Mouse (Mus musculus) liver, embryonic 16.5 days (tissue): Measurements from ENCODE around the gene Clk4. TPM values are rescaled to one million over a fixed set of nuclear protein-coding genes. Genes with fewer than 3 reads are reported as not detected.

Experiments used
- ATAC-seq: fragments of 200-750 bp; cut with Nextera tagmentation; 2 replicates; pipeline ENCODE4 v1.8.0; 2017; ENCODE audit warnings: low read depth, mild to moderate bottlenecking, moderate number of reproducible peaks, moderate library complexity
- H3K27ac ChIP-seq: fragments of 300-500 bp; sonication (generic); 2 replicates; pipeline ENCODE4 v1.5.1; 2014; ENCODE audit warnings: mild to moderate bottlenecking, low read length
- H3K27me3 ChIP-seq: fragments of 300-500 bp; sonication (generic); 2 replicates; pipeline ENCODE4 v1.6.1; 2014; ENCODE audit warnings: low read depth, low read length, mixed read lengths; ENCODE audit not compliant: control insufficient read depth, insufficient read depth
- H3K36me3 ChIP-seq: fragments of 300-500 bp; sonication (generic); 2 replicates; pipeline ENCODE4 v1.6.1; 2014; ENCODE audit warnings: mild to moderate bottlenecking; ENCODE audit not compliant: control insufficient read depth, insufficient read depth
- H3K4me1 ChIP-seq: fragments of 300-500 bp; sonication (generic); 2 replicates; pipeline ENCODE4 v1.6.1; 2014; ENCODE audit warnings: low read depth, low read length, mixed read lengths; ENCODE audit not compliant: control insufficient read depth
- H3K4me2 ChIP-seq: fragments of 300-500 bp; sonication (generic); 2 replicates; pipeline ENCODE4 v1.6.1; 2014; ENCODE audit warnings: low read depth, low read length, mixed read lengths
- H3K4me3 ChIP-seq: fragments of 300-500 bp; sonication (generic); 2 replicates; pipeline ENCODE4 v1.5.1; 2014; ENCODE audit warnings: low read depth, mild to moderate bottlenecking, low read length
- H3K9ac ChIP-seq: fragments of 300-500 bp; sonication (generic); 2 replicates; pipeline ENCODE4 v1.6.1; 2014; ENCODE audit warnings: low read depth, low read length
- H3K9me3 ChIP-seq: fragments of 300-500 bp; sonication (generic); replicated peaks from 2 replicates; pipeline ENCODE4 v1.6.1; 2016; ENCODE audit warnings: low read length; ENCODE audit not compliant: control insufficient read depth
- WGBS: fragments of 180-500 bp; shearing (Covaris S2); extraction: QIAGEN DNeasy Blood & Tissue Kit; methylation state at CpG from one replicate; pipeline ENCODE4 v1.1.7; 2014; ENCODE audit not compliant: insufficient replicate concordance; 5-methylcytosine and 5-hydroxymethylcytosine counted together
- polyA plus RNA-seq: library from polyadenylated mRNA; unstranded; fragments of >200 nt; fragmentation: Nextera tagmentation; extraction: Ambion mirVana; gene quantifications from 2 replicates; pipeline ENCODE4 v1.2.1, GENCODE M21; 2015

Gene Clk4
- polyA plus RNA-seq, 1 experiment from 2014 or later, result 58.7 TPM

DNA sequence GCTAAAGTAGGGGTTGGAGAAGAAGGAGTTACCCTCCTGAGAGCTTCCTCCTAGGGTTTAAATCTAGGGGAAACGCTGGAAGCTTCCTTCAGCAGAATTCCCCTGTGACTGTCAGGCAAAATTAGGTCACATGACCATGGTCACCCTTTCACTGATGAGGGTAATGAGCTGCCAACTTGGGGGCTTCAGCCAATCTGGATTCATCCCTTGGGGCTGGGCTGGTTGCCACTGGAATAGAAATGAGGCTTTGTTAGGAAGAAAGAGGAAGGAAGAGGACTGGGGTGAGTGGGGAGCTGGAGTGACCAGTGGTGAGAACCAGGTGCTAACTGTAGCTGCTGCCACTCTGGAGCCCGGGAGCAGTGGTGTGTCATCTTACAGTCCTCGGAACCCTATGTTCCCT is 34.2 kb downstream of the Clk4 start:
- 58% methylated on average over 3 of the region's 3 CpGs for WGBS
- no peaks in the 10 kb centered on the region for H3K36me3 ChIP-seq

DNA sequence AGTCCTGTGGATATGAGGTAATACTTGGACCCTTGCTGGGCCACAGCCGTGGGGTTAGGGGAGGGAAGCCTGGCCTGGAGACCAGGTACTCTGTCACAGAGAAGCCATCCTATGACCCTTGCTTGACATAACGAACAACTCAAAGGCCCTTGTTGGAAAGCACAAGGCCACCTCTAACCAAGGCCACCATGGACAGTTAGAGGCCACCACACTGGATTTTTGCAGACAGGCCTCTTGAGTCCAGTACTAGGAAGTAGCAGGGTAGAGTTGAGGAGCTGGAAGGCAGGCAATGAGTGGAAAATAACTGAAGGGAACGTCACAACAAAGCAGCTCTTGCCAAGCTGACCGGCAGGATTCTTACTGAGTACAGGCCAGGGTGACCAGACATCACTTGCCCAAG is 37.2 kb downstream of the Clk4 start:
- no peak overlapping the region for H3K4me3 ChIP-seq
- H3K9me3 ChIP-seq, result no peaks in the 10 kb centered on the region
- no peak overlapping the region for H3K27ac ChIP-seq
- H3K9ac ChIP-seq, result no peak overlapping the region
- no peak overlapping the region for H3K4me2 ChIP-seq
- no peaks in the 10 kb centered on the region for H3K27me3 ChIP-seq
- WGBS, result 61% methylated on average over 4 of the region's 4 CpGs
- ATAC-seq, result no peak
- no peaks in the 10 kb centered on the region for H3K36me3 ChIP-seq
- no peaks in the 10 kb centered on the region for H3K4me1 ChIP-seq

More for the DNA sequence above, 34.2 kb downstream of the Clk4 start:
- no peak for ATAC-seq
- Histone ChIP-seq H3K4me3 (no peak overlapping the region), H3K27me3 (peaks cover 11% of the 10 kb centered on the region), H3K4me1 (no peaks in the 10 kb centered on the region), H3K27ac (no peak overlapping the region), H3K4me2 (no peak overlapping the region), H3K9ac (no peak overlapping the region), H3K9me3 (no peaks in the 10 kb centered on the region)

- Histone ChIP-seq H3K4me2 (no peak overlapping the region), H3K9ac (no peak overlapping the region), H3K4me3 (no peak overlapping the region), H3K27ac (no peak overlapping the region), H3K36me3 (no peaks in the 10 kb centered on the region), H3K9me3 (no peaks in the 10 kb centered on the region), H3K27me3 (no peaks in the 10 kb centered on the region), H3K4me1 (no peaks in the 10 kb centered on the region)
- ATAC-seq, result no peak
- 61% methylated on average over 5 of the region's 5 CpGs for WGBS
Observed at GRCm38 (mm10) chr11:51302396-51302795, 40.9 kb downstream of the Clk4 start.

DNA sequence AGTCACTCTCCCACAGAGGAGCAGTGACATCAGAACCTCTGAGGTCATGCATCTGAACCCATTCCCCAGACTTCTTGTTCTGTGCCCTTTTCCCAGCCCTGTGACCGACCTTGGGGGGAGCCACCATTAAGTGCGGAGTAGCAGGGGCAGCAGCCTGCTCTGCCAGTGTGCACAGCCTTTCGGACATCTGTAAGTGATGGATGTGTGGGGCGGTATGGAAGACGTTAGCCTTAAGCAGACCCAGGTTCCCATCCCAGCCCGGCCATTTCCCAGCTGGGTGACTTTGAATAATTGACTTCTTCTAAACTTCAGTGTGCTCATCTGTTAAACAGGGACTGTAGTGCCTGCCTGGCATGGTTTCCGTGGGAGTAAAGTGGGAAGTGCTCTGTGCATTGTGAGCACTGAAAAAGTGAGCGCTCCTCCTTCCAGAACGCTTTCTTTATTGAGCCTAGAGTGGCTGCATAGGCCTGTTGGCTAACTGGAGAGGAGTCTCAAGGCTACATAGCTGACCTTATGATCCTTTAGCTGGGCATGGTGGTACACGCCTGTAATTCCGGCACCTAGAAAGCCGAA is 42.5 kb downstream of the Clk4 start:
- Histone ChIP-seq H3K4me3 (no peak overlapping the region), H3K36me3 (no peaks in the 10 kb centered on the region), H3K4me1 (no peaks in the 10 kb centered on the region), H3K27me3 (no peaks in the 10 kb centered on the region), H3K4me2 (no peak overlapping the region), H3K27ac (no peak overlapping the region), H3K9ac (no peak overlapping the region), H3K9me3 (no peaks in the 10 kb centered on the region)
- 68% methylated on average over 12 of the region's 12 CpGs for WGBS
- ATAC-seq, result no peak

GRCm38 (mm10) chr11:51308306-51308705 is 46.8 kb downstream of the Clk4 start:
- no peak for ATAC-seq
- H3K27ac ChIP-seq, result no peak overlapping the region
- no peak overlapping the region for H3K4me3 ChIP-seq
- H3K36me3 ChIP-seq, result no peaks in the 10 kb centered on the region
- 21% methylated on average over 5 of the region's 5 CpGs for WGBS
- no peak overlapping the region for H3K9ac ChIP-seq
- no peak overlapping the region for H3K4me2 ChIP-seq
- H3K27me3 ChIP-seq, result no peaks in the 10 kb centered on the region
- H3K9me3 ChIP-seq, result no peaks in the 10 kb centered on the region
- H3K4me1 ChIP-seq, result no peaks in the 10 kb centered on the region

- WGBS, result 63% methylated on average over 8 of the region's 8 CpGs
- Histone ChIP-seq H3K9me3 (no peaks in the 10 kb centered on the region), H3K9ac (no peak overlapping the region), H3K4me3 (no peak overlapping the region), H3K36me3 (no peaks in the 10 kb centered on the region), H3K4me2 (no peak overlapping the region), H3K27me3 (no peaks in the 10 kb centered on the region), H3K4me1 (no peaks in the 10 kb centered on the region), H3K27ac (no peak overlapping the region)
- ATAC-seq, result no peak
Observed at GRCm38 (mm10) chr11:51311846-51312245, 50.3 kb downstream of the Clk4 start.

DNA sequence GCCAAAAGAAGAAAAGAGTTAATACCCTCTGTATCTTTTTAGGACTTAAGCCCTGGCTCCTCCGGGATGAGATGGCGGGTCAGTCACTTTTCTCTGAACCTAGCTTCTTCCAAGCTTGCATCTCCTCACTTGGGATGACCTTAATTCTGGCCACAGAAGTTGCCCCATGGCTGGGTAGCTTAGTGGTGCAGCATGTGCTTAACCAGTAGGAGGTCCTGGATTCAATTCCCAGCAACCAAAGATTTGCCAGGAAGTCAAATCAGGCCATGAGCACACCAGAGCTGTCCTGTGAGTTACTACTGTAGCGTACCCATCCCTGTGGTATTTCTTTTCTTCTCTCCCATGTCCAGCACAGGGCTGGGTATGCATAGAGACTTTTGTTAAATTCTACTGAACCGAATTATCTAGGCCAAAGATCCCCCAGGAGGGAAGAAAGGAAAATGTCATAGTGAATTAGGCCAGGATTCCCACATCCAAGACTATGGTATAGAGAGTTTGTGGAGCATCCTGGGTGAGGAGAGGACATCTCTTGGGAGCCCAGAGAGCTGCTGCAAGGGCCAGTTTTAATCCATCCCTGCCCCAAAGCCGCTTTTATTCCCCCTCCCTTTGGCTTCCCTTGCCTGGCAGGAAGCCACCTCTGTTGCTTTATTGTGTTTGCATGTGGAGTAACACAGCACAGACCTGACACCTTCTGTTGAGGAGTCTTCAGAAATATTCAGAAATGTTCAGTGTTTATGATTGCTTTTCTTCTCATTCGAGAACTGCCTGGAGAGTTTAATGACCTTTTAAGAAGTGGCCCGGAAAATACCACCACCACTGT is 54.7 kb downstream of the Clk4 start:
- Histone ChIP-seq H3K9me3 (no peaks in the 10 kb centered on the region; the same call in 1 of the 2 replicates), H3K27ac (no peak overlapping the region), H3K4me3 (no peak overlapping the region), H3K4me1 (no peaks in the 10 kb centered on the region), H3K27me3 (no peaks in the 10 kb centered on the region), H3K9ac (no peak overlapping the region), H3K4me2 (no peak overlapping the region), H3K36me3 (no peaks in the 10 kb centered on the region)
- WGBS, result 63% methylated on average over 7 of the region's 7 CpGs
- ATAC-seq, result no peak

DNA sequence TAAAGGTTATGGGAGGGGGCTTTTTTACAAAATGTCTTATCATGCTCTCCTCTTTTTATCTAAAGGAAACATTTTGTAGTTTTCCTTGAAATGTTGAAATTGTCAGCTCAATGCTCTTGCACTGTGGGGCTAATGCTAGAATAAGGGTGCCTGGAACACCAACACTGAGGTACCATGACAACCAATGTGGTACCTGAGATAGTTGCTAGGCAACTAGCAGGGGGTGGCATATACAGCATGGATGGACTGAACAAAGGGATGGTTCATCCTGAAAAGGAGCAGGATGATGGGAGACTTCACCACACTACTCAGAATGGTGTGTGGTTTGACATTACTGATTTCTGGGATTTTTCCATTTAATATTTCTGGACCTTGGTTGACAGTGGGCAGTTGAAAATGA is 59.1 kb downstream of the Clk4 start:
- Histone ChIP-seq H3K36me3 (no peaks in the 10 kb centered on the region), H3K4me2 (no peak overlapping the region), H3K27me3 (no peaks in the 10 kb centered on the region), H3K4me1 (no peaks in the 10 kb centered on the region), H3K27ac (no peak overlapping the region), H3K9ac (no peak overlapping the region), H3K9me3 (no peaks in the 10 kb centered on the region; the same call in 1 of the 2 replicates), H3K4me3 (no peak overlapping the region)
- no peak for ATAC-seq

GRCm38 (mm10) chr11:51326908-51327307 is 65.4 kb downstream of the Clk4 start:
- ATAC-seq, result no peak

More at GRCm38 (mm10) chr11:51326908-51327307, 65.4 kb downstream of the Clk4 start:
- no peaks in the 10 kb centered on the region for H3K27me3 ChIP-seq
- WGBS, result 49% methylated on average over 6 of the region's 6 CpGs
- H3K36me3 ChIP-seq, result no peaks in the 10 kb centered on the region
- H3K4me1 ChIP-seq, result no peaks in the 10 kb centered on the region
- no peaks in the 10 kb centered on the region for H3K9me3 ChIP-seq
- no peak overlapping the region for H3K4me2 ChIP-seq
- no peak overlapping the region for H3K27ac ChIP-seq
- H3K9ac ChIP-seq, result no peak overlapping the region
- no peak overlapping the region for H3K4me3 ChIP-seq
